Mouse (Mus musculus): Measurements from ENCODE around the gene Arrdc1. TPM values are rescaled to one million over a fixed set of nuclear protein-coding genes. Genes with fewer than 3 reads are reported as not detected.

Gene Arrdc1
- polyA plus RNA-seq, 1 experiment, result 315 TPM

GRCm38 (mm10) chr2:24926345-24926964 lies 8.6 kb downstream of the Arrdc1 start:
- WGBS, result 85% methylated on average over 9 of the region's 9 CpGs
- no peak overlapping the region for H3K27ac ChIP-seq (ENCODE audit: control insufficient read depth, insufficient read depth, low read length)
- no peak for DNase-seq
- TF ChIP-seq POLR2A (IDR thresholded peaks at IDR 0.05; ENCODE audit: control insufficient read depth, extremely low read depth, insufficient read depth, low read length, poor library complexity) (no peak), CTCF (IDR thresholded peaks at IDR 0.05; ENCODE audit: borderline replicate concordance, control insufficient read depth, extremely low read depth, insufficient read depth, low read length, poor library complexity) (no peak)
- peaks cover 9% of the 10 kb centered on the region; the same call in 1 of the 2 replicates for H3K36me3 ChIP-seq (ENCODE audit: control insufficient read depth, insufficient read depth, low read length)
- no peaks in the 10 kb centered on the region for H3K4me1 ChIP-seq (replicated peaks; ENCODE audit: control insufficient read depth, insufficient read depth, low read length)
- no peak overlapping the region for H3K4me3 ChIP-seq (ENCODE audit: control insufficient read depth, insufficient read depth, low read length)
- no peaks in the 10 kb centered on the region for H3K27me3 ChIP-seq (ENCODE audit: control insufficient read depth, insufficient read depth, low read length)

- 95% methylated on average over 8 of the region's 8 CpGs for WGBS
- H3K27ac ChIP-seq (ENCODE audit: control insufficient read depth, insufficient read depth, low read length), result no peak overlapping the region
- H3K4me3 ChIP-seq (ENCODE audit: control insufficient read depth, insufficient read depth, low read length), result no peak overlapping the region
- peaks cover 9% of the 10 kb centered on the region; the same call in 1 of the 2 replicates for H3K36me3 ChIP-seq (ENCODE audit: control insufficient read depth, insufficient read depth, low read length)
- H3K27me3 ChIP-seq (ENCODE audit: control insufficient read depth, insufficient read depth, low read length), result no peaks in the 10 kb centered on the region
- H3K4me1 ChIP-seq (replicated peaks; ENCODE audit: control insufficient read depth, insufficient read depth, low read length), result no peaks in the 10 kb centered on the region
- no peak for TF ChIP-seq CTCF (IDR thresholded peaks at IDR 0.05; ENCODE audit: borderline replicate concordance, control insufficient read depth, extremely low read depth, insufficient read depth, low read length, poor library complexity)
- TF ChIP-seq POLR2A (IDR thresholded peaks at IDR 0.05; ENCODE audit: control insufficient read depth, extremely low read depth, insufficient read depth, low read length, poor library complexity), result no peak
- no peak for DNase-seq
These were observed 9.8 kb downstream of the Arrdc1 start for GRCm38 (mm10) chr2:24925284-24925683.

GRCm38 (mm10) chr2:24923561-24923960 lies 11.5 kb downstream of the Arrdc1 start:
- Histone ChIP-seq H3K36me3 (ENCODE audit: control insufficient read depth, insufficient read depth, low read length) (peaks cover 9% of the 10 kb centered on the region; the same call in 1 of the 2 replicates), H3K27me3 (ENCODE audit: control insufficient read depth, insufficient read depth, low read length) (no peaks in the 10 kb centered on the region), H3K4me1 (replicated peaks; ENCODE audit: control insufficient read depth, insufficient read depth, low read length) (no peaks in the 10 kb centered on the region), H3K27ac (ENCODE audit: control insufficient read depth, insufficient read depth, low read length) (no peak overlapping the region), H3K4me3 (ENCODE audit: control insufficient read depth, insufficient read depth, low read length) (no peak overlapping the region)
- DNase-seq, result no peak
- WGBS, result 77% methylated on average over 2 of the region's 2 CpGs
- no peak for TF ChIP-seq CTCF (IDR thresholded peaks at IDR 0.05; ENCODE audit: borderline replicate concordance, control insufficient read depth, extremely low read depth, insufficient read depth, low read length, poor library complexity)
- TF ChIP-seq POLR2A (IDR thresholded peaks at IDR 0.05; ENCODE audit: control insufficient read depth, extremely low read depth, insufficient read depth, low read length, poor library complexity), result no peak

GRCm38 (mm10) chr2:24919839-24920175 lies 15.2 kb downstream of the Arrdc1 start:
- Histone ChIP-seq H3K27me3 (ENCODE audit: control insufficient read depth, insufficient read depth, low read length) (no peaks in the 10 kb centered on the region), H3K4me1 (replicated peaks; ENCODE audit: control insufficient read depth, insufficient read depth, low read length) (0 out of 2 replicates have a peak, but pooled peaks cover 2% of the 10 kb centered on the region), H3K27ac (ENCODE audit: control insufficient read depth, insufficient read depth, low read length) (peak overlapping the region; percentile 28; the same call in 1 of the 2 replicates), H3K36me3 (ENCODE audit: control insufficient read depth, insufficient read depth, low read length) (no peaks in the 10 kb centered on the region), H3K4me3 (ENCODE audit: control insufficient read depth, insufficient read depth, low read length) (peak overlapping the region; percentile 44)
- WGBS, result 11% methylated on average over 8 of the region's 8 CpGs
- TF ChIP-seq CTCF (IDR thresholded peaks at IDR 0.05; ENCODE audit: borderline replicate concordance, control insufficient read depth, extremely low read depth, insufficient read depth, low read length, poor library complexity), result no peak
- no peak for TF ChIP-seq POLR2A (IDR thresholded peaks at IDR 0.05; ENCODE audit: control insufficient read depth, extremely low read depth, insufficient read depth, low read length, poor library complexity)
- DNase-seq, result no peak

GRCm38 (mm10) chr2:24918930-24919838 lies 15.9 kb downstream of the Arrdc1 start, which contains the start of gene Ehmt1:
TSS of gene Ehmt1 (minus strand) at chr2:24919614.
- Histone ChIP-seq H3K27me3 (ENCODE audit: control insufficient read depth, insufficient read depth, low read length) (no peaks in the 10 kb centered on the region), H3K4me1 (replicated peaks; ENCODE audit: control insufficient read depth, insufficient read depth, low read length) (0 out of 2 replicates have a peak, but pooled peaks cover 2% of the 10 kb centered on the region), H3K4me3 (ENCODE audit: control insufficient read depth, insufficient read depth, low read length) (peak within 1 kb of the TSS; percentile 98), H3K36me3 (ENCODE audit: control insufficient read depth, insufficient read depth, low read length) (no peaks in the 10 kb centered on the region), H3K27ac (ENCODE audit: control insufficient read depth, insufficient read depth, low read length) (peak within 1 kb of the TSS; percentile 28; the same call in 1 of the 2 replicates)
- WGBS, result under 1% methylated on average over 107 of the region's 112 CpGs
- TF ChIP-seq POLR2A (IDR thresholded peaks at IDR 0.05; ENCODE audit: control insufficient read depth, extremely low read depth, insufficient read depth, low read length, poor library complexity) (peak; percentile 71), CTCF (IDR thresholded peaks at IDR 0.05; ENCODE audit: borderline replicate concordance, control insufficient read depth, extremely low read depth, insufficient read depth, low read length, poor library complexity) (no peak)
- peak; percentile 94 for DNase-seq

GRCm38 (mm10) chr2:24914762-24915161 lies 20.3 kb downstream of the Arrdc1 start:
- no peaks in the 10 kb centered on the region for H3K27me3 ChIP-seq (ENCODE audit: control insufficient read depth, insufficient read depth, low read length)
- H3K4me1 ChIP-seq (replicated peaks; ENCODE audit: control insufficient read depth, insufficient read depth, low read length), result 0 out of 2 replicates have a peak, but pooled peaks cover 2% of the 10 kb centered on the region
- peaks cover 4% of the 10 kb centered on the region; the same call in 1 of the 2 replicates for H3K36me3 ChIP-seq (ENCODE audit: control insufficient read depth, insufficient read depth, low read length)
- no peak for DNase-seq
- 97% methylated on average over 3 of the region's 3 CpGs for WGBS
- no peak overlapping the region for H3K27ac ChIP-seq (ENCODE audit: control insufficient read depth, insufficient read depth, low read length)
- TF ChIP-seq CTCF (IDR thresholded peaks at IDR 0.05; ENCODE audit: borderline replicate concordance, control insufficient read depth, extremely low read depth, insufficient read depth, low read length, poor library complexity) (no peak), POLR2A (IDR thresholded peaks at IDR 0.05; ENCODE audit: control insufficient read depth, extremely low read depth, insufficient read depth, low read length, poor library complexity) (no peak)
- H3K4me3 ChIP-seq (ENCODE audit: control insufficient read depth, insufficient read depth, low read length), result no peak overlapping the region

Measured in thymus, adult 2 months (tissue).